Mouse (Mus musculus) neural tube, embryonic 14.5 days (tissue): Measurements from ENCODE around the gene Phlda3. TPM values are rescaled to one million over a fixed set of nuclear protein-coding genes. Genes with fewer than 3 reads are reported as not detected.

Experiments
- ATAC-seq: fragments of 200-750 bp; cut with Nextera tagmentation; 2 replicates; pipeline ENCODE4 v1.8.0; 2017; ENCODE audit warnings: low read depth, mild to moderate bottlenecking, moderate TSS enrichment, moderate library complexity
- H3K27ac ChIP-seq: fragments of 300-500 bp; sonication (generic); 2 replicates; pipeline ENCODE4 v1.5.1; 2014; ENCODE audit warnings: low read depth, mild to moderate bottlenecking, control low read depth, low read length, moderate library complexity, mixed read lengths
- H3K27me3 ChIP-seq: fragments of 300-500 bp; sonication (generic); 2 replicates; pipeline ENCODE4 v1.6.1; 2014; ENCODE audit warnings: low read length; ENCODE audit not compliant: control insufficient read depth, insufficient read depth
- H3K36me3 ChIP-seq: fragments of 300-500 bp; sonication (generic); 2 replicates; pipeline ENCODE4 v1.6.1; 2014; ENCODE audit warnings: low read length, mixed read lengths; ENCODE audit not compliant: control insufficient read depth, insufficient read depth
- H3K4me1 ChIP-seq: fragments of 300-500 bp; sonication (generic); 2 replicates; pipeline ENCODE4 v1.6.1; 2014; ENCODE audit warnings: low read length; ENCODE audit not compliant: control insufficient read depth, insufficient read depth
- H3K4me2 ChIP-seq: fragments of 300-500 bp; sonication (generic); 2 replicates; pipeline ENCODE4 v1.6.1; 2014; ENCODE audit warnings: mild to moderate bottlenecking, low read depth, low read length, control low read depth
- H3K4me3 ChIP-seq: fragments of 300-500 bp; sonication (generic); 2 replicates; pipeline ENCODE4 v1.5.1; 2014; ENCODE audit warnings: low read depth, low read length, control low read depth, mixed read lengths
- H3K9ac ChIP-seq: fragments of 300-500 bp; sonication (generic); replicated peaks from 2 replicates; pipeline ENCODE4 v1.6.1; 2014; ENCODE audit warnings: low read depth, mild to moderate bottlenecking, control low read depth, low read length, mixed read lengths
- H3K9me3 ChIP-seq: fragments of 300-500 bp; sonication (generic); 2 replicates; pipeline ENCODE4 v1.6.1; 2016; ENCODE audit warnings: low read length; ENCODE audit not compliant: control insufficient read depth
- WGBS: fragments of 180-500 bp; shearing (Covaris S2); extraction: QIAGEN DNeasy Blood & Tissue Kit; methylation state at CpG from one replicate; pipeline ENCODE4 v1.1.7; 2014; 5-methylcytosine and 5-hydroxymethylcytosine counted together
- polyA plus RNA-seq: library from polyadenylated mRNA; unstranded; fragments of >200 nt; fragmentation: Nextera tagmentation; extraction: Ambion mirVana; gene quantifications from 2 replicates; pipeline ENCODE4 v1.2.1, GENCODE M21; 2014

The Phlda3 gene
- polyA plus RNA-seq, 1 experiment from 2014 or later = 40.2 TPM

GRCm38 (mm10) chr1:135766592-135767306 is 830 bp downstream of the Phlda3 start:
- H3K27ac ChIP-seq = peak overlapping the region; percentile 48
- no peak; the same call in none of the 2 replicates for ATAC-seq
- peak overlapping the region; percentile 53 for H3K4me3 ChIP-seq
- no peaks in the 10 kb centered on the region for H3K36me3 ChIP-seq
- peak overlapping the region; percentile 83 for H3K9ac ChIP-seq
- H3K27me3 ChIP-seq = no peaks in the 10 kb centered on the region; the same call in 1 of the 2 replicates
- WGBS = 25% methylated on average over 30 of the region's 30 CpGs
- peak overlapping the region; percentile 79 for H3K4me2 ChIP-seq
- H3K4me1 ChIP-seq = peaks cover 15% of the 10 kb centered on the region
- no peaks in the 10 kb centered on the region for H3K9me3 ChIP-seq

- Histone ChIP-seq H3K4me1 (peaks cover 15% of the 10 kb centered on the region), H3K9me3 (no peaks in the 10 kb centered on the region), H3K27ac (no peak overlapping the region), H3K4me3 (peak overlapping the region; percentile 53), H3K9ac (no peak overlapping the region; the same call in 1 of the 2 replicates), H3K27me3 (no peaks in the 10 kb centered on the region; the same call in 1 of the 2 replicates), H3K4me2 (peak overlapping the region; percentile 79), H3K36me3 (no peaks in the 10 kb centered on the region)
- no peak for ATAC-seq
- WGBS = 86% methylated on average over 4 of the region's 4 CpGs
Observed at GRCm38 (mm10) chr1:135767324-135767890, 1.5 kb downstream of the Phlda3 start.

- no peaks in the 10 kb centered on the region for H3K9me3 ChIP-seq
Observed at GRCm38 (mm10) chr1:135768400-135768799, 2.5 kb downstream of the Phlda3 start.

DNA sequence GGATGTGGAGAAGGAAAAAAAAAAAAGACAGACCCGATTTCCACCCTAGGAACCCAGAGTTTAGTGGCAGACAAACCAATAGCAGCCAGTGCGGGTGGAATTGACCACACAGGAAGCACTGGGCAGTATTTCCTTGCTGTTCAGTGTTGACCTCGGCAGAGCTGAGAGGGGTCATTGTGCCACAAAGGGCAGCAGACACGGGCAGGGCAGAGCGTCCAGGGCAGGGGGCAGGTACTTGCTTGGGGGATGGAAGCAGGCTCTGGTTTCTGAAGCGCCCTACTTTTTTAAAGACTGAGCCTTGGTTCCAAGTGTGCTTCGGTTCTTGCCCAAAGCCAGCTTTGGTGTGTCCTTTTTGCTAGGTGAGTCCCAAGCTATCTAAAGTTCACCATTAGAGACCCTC is 4.3 kb downstream of the Phlda3 start:
- peaks cover 15% of the 10 kb centered on the region for H3K4me1 ChIP-seq
- H3K4me2 ChIP-seq = no peak overlapping the region
- no peaks in the 10 kb centered on the region for H3K36me3 ChIP-seq
- H3K27me3 ChIP-seq = no peaks in the 10 kb centered on the region; the same call in 1 of the 2 replicates
- H3K9ac ChIP-seq = no peak overlapping the region
- H3K27ac ChIP-seq = no peak overlapping the region
- ATAC-seq = no peak
- no peak overlapping the region for H3K4me3 ChIP-seq
- 77% methylated on average over 7 of the region's 7 CpGs for whole genome bisulfite sequencing
- no peaks in the 10 kb centered on the region for H3K9me3 ChIP-seq

More at GRCm38 (mm10) chr1:135768400-135768799, 2.5 kb downstream of the Phlda3 start:
- Histone ChIP-seq H3K4me2 (no peak overlapping the region), H3K27ac (no peak overlapping the region), H3K27me3 (no peaks in the 10 kb centered on the region; the same call in 1 of the 2 replicates), H3K36me3 (no peaks in the 10 kb centered on the region), H3K4me1 (peaks cover 15% of the 10 kb centered on the region), H3K4me3 (no peak overlapping the region), H3K9ac (no peak overlapping the region)
- no peak for ATAC-seq
- 96% methylated on average over 2 of the region's 2 CpGs for WGBS

DNA sequence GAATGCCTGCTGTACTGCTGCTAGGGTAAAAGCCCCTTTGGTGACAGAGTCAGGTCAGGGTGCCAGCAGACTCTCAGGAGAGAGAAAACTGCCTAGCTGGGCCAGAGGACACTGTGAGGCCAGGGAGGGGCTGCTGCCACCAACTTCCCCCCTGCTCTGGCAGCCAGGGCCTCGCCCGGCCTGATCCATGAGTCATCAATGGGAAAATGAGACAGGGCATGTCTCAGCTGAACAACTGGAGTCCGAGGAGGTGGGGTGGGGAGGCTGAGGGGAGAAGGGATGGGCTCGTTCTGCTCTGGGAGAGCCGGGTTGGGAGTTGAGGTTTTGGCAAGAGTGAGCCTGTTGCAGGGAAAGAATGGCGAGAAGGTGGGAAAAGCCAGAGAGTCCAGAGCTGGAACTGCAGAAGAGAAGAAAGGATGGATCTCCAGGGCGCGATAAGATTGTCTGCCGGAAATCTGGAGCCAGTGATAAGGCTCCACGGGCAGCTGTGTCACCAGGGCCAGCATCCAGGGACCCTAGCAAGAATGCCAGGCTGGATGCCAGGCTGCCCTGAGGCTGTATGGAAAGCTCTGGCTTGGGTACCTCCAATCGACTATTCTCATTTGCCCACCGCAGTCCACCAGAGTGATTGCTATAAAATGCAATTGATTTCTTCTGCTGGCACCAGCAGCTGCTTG is 5.1 kb downstream of the Phlda3 start:
- 49% methylated on average over 12 of the region's 12 CpGs for WGBS
- no peaks in the 10 kb centered on the region for H3K9me3 ChIP-seq
- H3K27me3 ChIP-seq = no peaks in the 10 kb centered on the region
- H3K4me2 ChIP-seq = no peak overlapping the region
- H3K4me1 ChIP-seq = peaks cover 15% of the 10 kb centered on the region
- no peaks in the 10 kb centered on the region for H3K36me3 ChIP-seq
- H3K9ac ChIP-seq = no peak overlapping the region
- H3K27ac ChIP-seq = no peak overlapping the region; the same call in 1 of the 2 replicates
- no peak overlapping the region for H3K4me3 ChIP-seq
- ATAC-seq = 0 out of 2 replicates have a peak, but pooled peaks have one; percentile 15

DNA sequence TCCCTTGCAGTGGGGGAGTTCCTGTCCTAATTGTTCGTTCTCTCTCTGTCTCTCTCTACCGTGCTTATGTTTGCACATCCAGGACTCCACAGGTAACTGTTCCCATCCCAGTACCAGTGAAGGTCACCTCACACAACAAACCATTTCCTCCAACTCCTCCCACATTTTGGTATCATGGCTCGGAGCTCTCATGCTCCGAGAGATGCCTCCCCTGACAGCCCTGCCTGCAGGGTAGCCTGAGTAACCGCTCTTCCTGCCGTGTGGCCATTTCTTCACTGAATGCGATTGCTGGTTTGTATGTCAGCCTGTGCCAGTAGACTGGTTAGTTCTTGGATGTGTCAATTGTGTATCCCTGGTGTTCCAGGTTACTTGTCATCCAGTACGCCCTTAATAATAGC is 5.7 kb downstream of the Phlda3 start:
- H3K27ac ChIP-seq = no peak overlapping the region
- no peaks in the 10 kb centered on the region for H3K9me3 ChIP-seq
- H3K4me2 ChIP-seq = no peak overlapping the region
- ATAC-seq = no peak
- H3K4me1 ChIP-seq = peaks cover 15% of the 10 kb centered on the region
- no peak overlapping the region for H3K4me3 ChIP-seq
- 68% methylated on average over 8 of the region's 8 CpGs for WGBS
- H3K27me3 ChIP-seq = no peaks in the 10 kb centered on the region
- H3K9ac ChIP-seq = no peak overlapping the region
- H3K36me3 ChIP-seq = no peaks in the 10 kb centered on the region

DNA sequence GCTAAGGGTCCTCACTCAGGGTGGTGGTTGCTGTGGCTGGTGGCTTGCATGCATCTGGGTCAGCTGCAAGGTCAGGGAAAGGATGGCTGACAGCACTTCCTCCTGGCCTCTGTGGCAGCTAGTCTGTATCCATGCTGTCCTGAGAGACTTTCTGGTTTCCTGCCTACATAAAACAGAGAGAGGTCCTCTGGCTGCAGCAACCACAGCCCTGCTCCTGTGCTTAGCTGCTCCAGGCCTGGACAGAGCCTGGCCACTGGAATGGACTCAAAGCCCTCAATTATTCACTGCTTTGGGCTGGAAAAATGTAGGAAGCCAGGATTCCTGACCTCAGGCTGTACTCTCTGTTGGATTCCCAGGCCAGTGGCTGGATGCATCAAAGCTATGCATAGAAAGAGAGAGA is 10.7 kb downstream of the Phlda3 start:
- Histone ChIP-seq H3K9me3 (no peaks in the 10 kb centered on the region), H3K27ac (no peak overlapping the region), H3K4me1 (peaks cover 1% of the 10 kb centered on the region; the same call in 1 of the 2 replicates), H3K4me3 (no peak overlapping the region), H3K4me2 (no peak overlapping the region), H3K9ac (no peak overlapping the region), H3K27me3 (no peaks in the 10 kb centered on the region), H3K36me3 (no peaks in the 10 kb centered on the region)
- ATAC-seq = no peak

DNA sequence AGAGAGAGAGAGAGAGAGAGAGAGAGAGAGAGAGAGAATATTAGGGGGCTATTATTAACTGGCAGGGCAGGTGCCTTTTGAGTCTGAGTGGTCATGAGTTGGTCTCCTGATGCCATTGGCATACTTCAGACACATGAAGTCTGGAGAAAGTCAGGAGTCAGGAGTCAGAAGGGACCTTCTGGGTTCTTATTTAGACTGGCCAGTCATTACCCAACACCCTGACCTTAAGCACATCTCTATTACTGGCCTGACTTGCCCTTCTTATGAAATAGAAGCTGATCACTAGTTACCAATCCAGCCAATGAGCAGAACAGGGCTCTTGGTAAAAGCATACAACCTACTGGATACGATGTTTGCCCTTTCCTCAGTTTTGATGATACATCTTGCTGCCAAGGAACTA is 11.1 kb downstream of the Phlda3 start:
- no peaks in the 10 kb centered on the region for H3K4me1 ChIP-seq
- H3K9ac ChIP-seq = no peak overlapping the region
- no peak overlapping the region for H3K4me2 ChIP-seq
- no peaks in the 10 kb centered on the region for H3K27me3 ChIP-seq
- H3K36me3 ChIP-seq = no peaks in the 10 kb centered on the region
- 100% methylated on average over 1 of the region's 1 CpGs for WGBS
- no peak for ATAC-seq
- no peak overlapping the region for H3K4me3 ChIP-seq
- no peak overlapping the region for H3K27ac ChIP-seq
- no peaks in the 10 kb centered on the region for H3K9me3 ChIP-seq
